Mouse (Mus musculus): ENCODE results near the gene Cry2. TPM values are rescaled to one million over a fixed set of nuclear protein-coding genes. Genes with fewer than 3 reads are reported as not detected.

Cry2 gene
- polyA plus RNA-seq, 1 experiment from 2014 or later = 46.8 TPM

DNA sequence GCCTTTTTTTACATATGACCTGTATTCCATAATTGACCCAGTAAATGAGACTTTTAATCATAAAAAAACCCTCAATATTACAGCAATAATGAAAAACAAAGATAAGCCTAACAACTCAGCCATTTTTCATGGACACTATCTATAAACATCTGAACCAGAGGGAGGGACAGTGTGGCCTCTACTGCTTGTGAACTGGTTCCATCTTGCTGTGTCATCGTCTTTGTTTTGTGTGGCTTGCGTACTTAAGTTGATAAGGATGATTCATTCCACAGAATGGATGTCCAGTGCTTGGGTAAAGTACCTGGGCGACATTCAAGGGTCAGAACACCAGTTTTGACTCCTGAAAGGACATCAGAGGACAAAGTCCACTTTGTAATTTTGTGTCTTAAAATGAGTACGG lies 3.5 kb upstream of the Cry2 start:
- Histone ChIP-seq H3K9me3 (ENCODE audit: control insufficient read depth, low read length) (no peaks in the 10 kb centered on the region), H3K9ac (replicated peaks; ENCODE audit: low read depth, low read length) (no peak overlapping the region), H3K4me1 (replicated peaks; ENCODE audit: control insufficient read depth, insufficient read depth, low read length) (peaks cover 23% of the 10 kb centered on the region), H3K4me3 (replicated peaks; ENCODE audit: low read length) (no peak overlapping the region), H3K4me2 (ENCODE audit: low read length) (no peak overlapping the region), H3K27ac (ENCODE audit: low read length) (no peak overlapping the region), H3K27me3 (replicated peaks; ENCODE audit: control insufficient read depth, insufficient read depth, low read length) (no peaks in the 10 kb centered on the region), H3K36me3 (ENCODE audit: control insufficient read depth, insufficient read depth) (no peaks in the 10 kb centered on the region)
- ATAC-seq = no peak
- 82% methylated on average over 4 of the region's 4 CpGs for WGBS

DNA sequence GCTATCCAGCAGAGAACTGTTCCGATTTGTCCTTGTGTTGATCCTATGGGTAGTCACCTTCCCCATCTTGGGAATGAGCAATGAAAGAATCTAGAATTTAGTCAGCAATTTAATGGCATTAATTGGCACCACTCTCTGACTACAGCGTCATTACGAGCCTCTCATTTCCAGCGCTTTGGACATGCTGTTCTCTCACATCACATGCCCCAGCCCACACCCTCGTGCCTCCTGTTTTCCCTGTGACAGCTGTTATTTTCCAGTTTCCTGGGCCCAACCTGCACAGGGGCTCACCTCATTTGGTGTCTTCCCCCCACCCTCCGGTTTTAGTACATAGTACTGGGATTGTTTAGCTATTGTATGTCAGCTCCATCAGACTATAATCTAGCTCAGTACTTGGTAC lies 1.2 kb upstream of the Cry2 start:
- no peak for ATAC-seq
- Histone ChIP-seq H3K9ac (replicated peaks; ENCODE audit: low read depth, low read length) (peak overlapping the region; percentile 63), H3K9me3 (ENCODE audit: control insufficient read depth, low read length) (no peaks in the 10 kb centered on the region), H3K4me3 (replicated peaks; ENCODE audit: low read length) (no peak overlapping the region; the same call in 1 of the 2 replicates), H3K27ac (ENCODE audit: low read length) (no peak overlapping the region), H3K4me2 (ENCODE audit: low read length) (peak overlapping the region; percentile 80), H3K36me3 (ENCODE audit: control insufficient read depth, insufficient read depth) (no peaks in the 10 kb centered on the region), H3K27me3 (replicated peaks; ENCODE audit: control insufficient read depth, insufficient read depth, low read length) (no peaks in the 10 kb centered on the region), H3K4me1 (replicated peaks; ENCODE audit: control insufficient read depth, insufficient read depth, low read length) (peaks cover 39% of the 10 kb centered on the region)
- WGBS = 42% methylated on average over 6 of the region's 6 CpGs

DNA sequence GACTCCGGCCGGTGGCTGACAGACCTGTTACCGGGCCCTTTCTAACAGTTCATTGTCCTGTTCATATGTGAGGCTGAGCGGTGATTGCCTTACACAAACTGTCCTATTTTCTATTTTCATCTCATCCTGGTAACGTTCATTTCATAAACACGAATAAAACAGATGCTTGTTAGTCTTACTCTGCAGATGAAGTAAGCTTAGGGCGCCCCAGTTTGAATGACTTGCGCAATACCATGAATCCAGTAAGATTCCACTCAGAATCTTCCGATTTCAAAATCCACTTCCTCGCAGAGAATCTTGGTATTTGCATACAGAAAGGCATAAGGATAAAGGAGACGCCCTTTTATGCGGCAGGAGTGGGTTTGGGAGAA lies 517 bp upstream of the Cry2 start:
- Histone ChIP-seq H3K27me3 (replicated peaks; ENCODE audit: control insufficient read depth, insufficient read depth, low read length) (no peaks in the 10 kb centered on the region), H3K9me3 (ENCODE audit: control insufficient read depth, low read length) (no peaks in the 10 kb centered on the region), H3K4me2 (ENCODE audit: low read length) (peak overlapping the region; percentile 80), H3K27ac (ENCODE audit: low read length) (peak overlapping the region; percentile 80), H3K4me3 (replicated peaks; ENCODE audit: low read length) (peak overlapping the region; percentile 65), H3K36me3 (ENCODE audit: control insufficient read depth, insufficient read depth) (no peaks in the 10 kb centered on the region), H3K4me1 (replicated peaks; ENCODE audit: control insufficient read depth, insufficient read depth, low read length) (peaks cover 39% of the 10 kb centered on the region), H3K9ac (replicated peaks; ENCODE audit: low read depth, low read length) (peak overlapping the region; percentile 63)
- no peak for ATAC-seq
- WGBS = 4% methylated on average over 12 of the region's 12 CpGs

DNA sequence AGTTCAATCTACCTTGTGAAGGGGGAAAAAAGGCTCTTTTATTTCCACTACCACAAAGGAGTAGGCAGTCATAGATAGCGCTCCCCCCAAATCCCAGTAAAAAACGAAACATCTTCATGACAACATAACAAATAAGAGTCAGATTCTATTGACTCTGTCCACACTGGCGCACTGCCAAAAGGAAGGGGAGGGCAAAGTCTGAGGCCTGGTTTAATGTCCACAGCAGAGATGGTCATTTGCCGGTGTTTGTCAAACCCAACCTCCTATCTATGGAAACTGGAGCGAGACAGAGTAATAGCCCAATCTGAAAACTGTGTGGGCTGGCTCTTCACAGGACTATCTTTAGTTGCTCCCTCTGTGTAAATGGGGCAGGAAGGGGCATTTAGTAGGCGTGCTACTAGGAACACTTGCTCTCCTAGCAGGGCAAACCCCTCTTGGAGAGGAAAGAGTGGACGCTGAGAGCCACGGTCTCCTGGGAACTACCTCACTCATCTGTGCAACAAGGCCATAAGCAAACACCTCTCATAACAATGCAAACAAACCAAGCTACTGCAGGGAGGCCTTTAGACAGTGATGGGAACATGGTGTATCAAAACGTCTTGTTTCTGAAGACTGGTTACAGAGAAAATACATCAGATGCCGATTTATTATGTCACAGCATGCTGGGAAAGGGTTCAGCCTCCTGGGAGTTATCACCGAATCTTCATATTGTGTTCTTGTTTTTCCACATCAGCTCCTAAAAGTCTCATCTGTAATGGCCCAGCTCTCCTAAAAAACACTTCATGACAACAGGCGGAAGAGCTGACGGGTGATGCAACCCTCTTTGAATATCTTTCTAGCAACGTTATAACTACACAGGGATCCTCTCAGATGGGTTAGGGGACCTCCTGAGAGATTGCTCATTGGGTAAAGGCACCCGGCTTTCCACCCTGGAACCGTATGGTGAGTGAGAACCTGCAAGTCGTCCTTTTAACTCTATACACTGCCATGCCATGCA lies 1.2 kb downstream of the Cry2 start:
- ATAC-seq = no peak
- 39% methylated on average over 17 of the region's 17 CpGs for WGBS
- peak overlapping the region; percentile 65 for H3K4me2 ChIP-seq (ENCODE audit: low read length)
- H3K4me1 ChIP-seq (replicated peaks; ENCODE audit: control insufficient read depth, insufficient read depth, low read length) = peaks cover 47% of the 10 kb centered on the region
- no peaks in the 10 kb centered on the region for H3K36me3 ChIP-seq (ENCODE audit: control insufficient read depth, insufficient read depth)
- H3K27ac ChIP-seq (ENCODE audit: low read length) = peak overlapping the region; percentile 73; the same call in 1 of the 2 replicates
- H3K4me3 ChIP-seq (replicated peaks; ENCODE audit: low read length) = peak overlapping the region; percentile 65
- H3K9me3 ChIP-seq (ENCODE audit: control insufficient read depth, low read length) = no peaks in the 10 kb centered on the region
- no peaks in the 10 kb centered on the region for H3K27me3 ChIP-seq (replicated peaks; ENCODE audit: control insufficient read depth, insufficient read depth, low read length)
- peak overlapping the region; percentile 72 for H3K9ac ChIP-seq (replicated peaks; ENCODE audit: low read depth, low read length)

DNA sequence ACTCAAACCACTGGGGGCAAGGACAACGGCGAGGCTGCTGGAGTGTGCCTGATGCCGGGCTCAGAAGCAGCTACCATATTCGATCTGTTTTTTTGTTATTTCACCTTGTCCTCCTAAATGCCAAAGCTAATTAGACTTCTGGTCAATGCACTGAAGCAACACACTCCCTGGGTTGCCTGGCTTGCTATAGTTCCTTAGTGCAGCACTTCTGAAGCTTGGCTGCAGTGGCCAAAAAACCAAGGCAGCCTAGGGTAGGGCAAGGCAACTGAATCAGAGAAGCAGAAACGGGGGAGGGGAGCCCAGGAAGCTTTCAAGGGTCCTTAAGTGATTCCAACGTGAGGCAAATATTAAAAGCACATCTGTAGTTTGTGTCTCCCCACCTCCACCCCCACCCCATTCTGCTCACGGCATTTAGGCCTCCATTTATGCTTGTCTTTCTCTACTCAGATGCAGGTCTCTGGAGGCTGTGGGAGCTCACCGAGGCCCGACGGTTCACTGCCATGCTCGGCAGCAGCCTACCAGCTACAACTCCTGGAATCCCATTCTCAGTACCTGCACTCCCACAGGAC lies 2.1 kb downstream of the Cry2 start:
- H3K36me3 ChIP-seq (ENCODE audit: control insufficient read depth, insufficient read depth) = no peaks in the 10 kb centered on the region
- WGBS = 20% methylated on average over 11 of the region's 11 CpGs
- H3K4me3 ChIP-seq (replicated peaks; ENCODE audit: low read length) = peak overlapping the region; percentile 65
- ATAC-seq = no peak
- H3K27ac ChIP-seq (ENCODE audit: low read length) = peak overlapping the region; percentile 73
- no peaks in the 10 kb centered on the region for H3K27me3 ChIP-seq (replicated peaks; ENCODE audit: control insufficient read depth, insufficient read depth, low read length)
- H3K9me3 ChIP-seq (ENCODE audit: control insufficient read depth, low read length) = no peaks in the 10 kb centered on the region
- H3K4me2 ChIP-seq (ENCODE audit: low read length) = peak overlapping the region; percentile 65
- peaks cover 51% of the 10 kb centered on the region for H3K4me1 ChIP-seq (replicated peaks; ENCODE audit: control insufficient read depth, insufficient read depth, low read length)
- H3K9ac ChIP-seq (replicated peaks; ENCODE audit: low read depth, low read length) = peak overlapping the region; percentile 72

DNA sequence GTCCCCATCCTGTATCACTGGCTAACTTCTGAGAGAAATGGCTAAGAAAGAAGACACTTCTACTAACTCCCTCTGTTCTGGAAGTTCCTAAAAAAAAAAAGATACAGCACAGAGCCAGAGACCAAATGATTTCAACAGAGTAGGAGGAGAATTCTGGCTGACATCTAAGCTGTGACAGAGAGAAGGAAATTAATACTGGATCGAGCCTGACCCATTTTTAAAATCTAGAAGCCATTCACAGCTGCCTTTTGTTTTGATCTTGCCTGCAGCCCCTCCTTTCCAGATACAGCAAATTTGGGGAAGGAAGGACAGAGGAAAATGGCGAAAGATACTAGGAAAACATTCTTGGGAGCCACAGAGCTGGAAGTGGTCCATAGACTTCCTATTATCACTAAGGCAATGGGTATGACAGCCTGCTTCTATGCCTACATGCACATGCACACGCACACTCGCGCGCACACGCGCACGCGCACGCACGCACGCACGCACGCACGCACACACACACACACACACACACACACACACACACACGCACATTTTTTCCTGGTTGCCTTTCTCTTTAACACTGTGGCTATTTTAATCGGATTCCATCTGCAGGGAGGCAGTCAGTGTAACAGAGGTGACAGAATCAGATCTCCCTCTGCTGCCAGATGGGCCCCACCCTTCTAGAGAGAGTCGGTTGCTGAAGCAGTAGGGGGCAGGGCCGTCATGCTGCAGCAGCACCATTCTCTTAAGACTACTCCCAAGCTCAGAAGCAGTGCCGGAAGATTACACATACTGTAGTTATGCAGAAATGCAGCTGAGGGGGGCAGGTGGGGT lies 2.9 kb downstream of the Cry2 start:
- peak; percentile 39 for ATAC-seq
- H3K27me3 ChIP-seq (replicated peaks; ENCODE audit: control insufficient read depth, insufficient read depth, low read length) = no peaks in the 10 kb centered on the region
- H3K9me3 ChIP-seq (ENCODE audit: control insufficient read depth, low read length) = no peaks in the 10 kb centered on the region
- no peaks in the 10 kb centered on the region for H3K36me3 ChIP-seq (ENCODE audit: control insufficient read depth, insufficient read depth)
- peak overlapping the region; percentile 65 for H3K4me3 ChIP-seq (replicated peaks; ENCODE audit: low read length)
- peak overlapping the region; percentile 65 for H3K4me2 ChIP-seq (ENCODE audit: low read length)
- peaks cover 57% of the 10 kb centered on the region for H3K4me1 ChIP-seq (replicated peaks; ENCODE audit: control insufficient read depth, insufficient read depth, low read length)
- peak overlapping the region; percentile 73 for H3K27ac ChIP-seq (ENCODE audit: low read length)
- WGBS = 51% methylated on average over 21 of the region's 21 CpGs
- peak overlapping the region; percentile 72 for H3K9ac ChIP-seq (replicated peaks; ENCODE audit: low read depth, low read length)

DNA sequence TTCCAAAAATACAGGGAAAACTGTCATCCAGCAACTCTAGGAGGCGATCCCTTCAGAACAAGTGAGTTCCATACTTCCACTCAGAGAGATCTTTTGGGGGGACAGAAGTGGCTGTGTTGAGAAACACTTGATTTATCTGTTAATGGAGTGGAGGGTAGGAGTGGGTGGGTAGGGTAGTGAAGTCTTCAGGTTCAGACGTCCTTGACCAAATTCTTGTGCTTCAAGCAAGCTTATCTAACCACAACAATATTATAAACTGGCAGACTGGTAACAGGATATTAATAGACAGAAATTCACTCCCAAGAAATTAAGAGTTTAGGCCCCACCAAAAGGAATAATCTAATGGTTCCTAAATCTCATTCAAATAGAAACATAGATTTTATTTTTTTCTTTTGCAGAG lies 3.8 kb downstream of the Cry2 start:
- H3K27me3 ChIP-seq (replicated peaks; ENCODE audit: control insufficient read depth, insufficient read depth, low read length) = no peaks in the 10 kb centered on the region
- no peak overlapping the region for H3K9ac ChIP-seq (replicated peaks; ENCODE audit: low read depth, low read length)
- H3K4me3 ChIP-seq (replicated peaks; ENCODE audit: low read length) = no peak overlapping the region
- no peaks in the 10 kb centered on the region for H3K9me3 ChIP-seq (ENCODE audit: control insufficient read depth, low read length)
- H3K4me2 ChIP-seq (ENCODE audit: low read length) = no peak overlapping the region
- H3K27ac ChIP-seq (ENCODE audit: low read length) = no peak overlapping the region
- WGBS = 89% methylated on average over 2 of the region's 2 CpGs
- no peaks in the 10 kb centered on the region; the same call in 1 of the 2 replicates for H3K36me3 ChIP-seq (ENCODE audit: control insufficient read depth, insufficient read depth)
- ATAC-seq = no peak
- H3K4me1 ChIP-seq (replicated peaks; ENCODE audit: control insufficient read depth, insufficient read depth, low read length) = peaks cover 64% of the 10 kb centered on the region

DNA sequence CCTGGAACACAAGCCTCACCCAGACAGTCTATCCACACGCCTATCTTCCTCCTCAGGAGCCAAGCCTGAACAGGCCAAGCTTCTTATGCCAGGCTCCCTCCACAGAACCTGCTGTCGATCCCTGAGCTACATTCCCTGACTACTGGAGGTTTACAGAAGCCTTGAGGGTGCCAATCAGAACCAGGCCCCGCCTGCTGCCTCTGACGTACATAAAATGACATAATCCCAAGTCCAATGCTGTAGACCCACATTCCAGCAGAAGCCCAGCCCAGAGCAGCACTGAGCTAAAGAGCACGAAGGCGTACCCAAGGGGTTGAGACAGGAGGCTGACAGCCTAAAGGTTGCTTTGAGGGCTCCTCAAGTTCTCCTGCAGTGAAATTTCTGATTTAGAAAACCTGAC lies 6.0 kb downstream of the Cry2 start:
- Histone ChIP-seq H3K4me2 (ENCODE audit: low read length) (no peak overlapping the region), H3K4me1 (replicated peaks; ENCODE audit: control insufficient read depth, insufficient read depth, low read length) (peaks cover 72% of the 10 kb centered on the region), H3K36me3 (ENCODE audit: control insufficient read depth, insufficient read depth) (peaks cover 4% of the 10 kb centered on the region; the same call in 1 of the 2 replicates), H3K9ac (replicated peaks; ENCODE audit: low read depth, low read length) (no peak overlapping the region), H3K4me3 (replicated peaks; ENCODE audit: low read length) (no peak overlapping the region), H3K9me3 (ENCODE audit: control insufficient read depth, low read length) (no peaks in the 10 kb centered on the region), H3K27ac (ENCODE audit: low read length) (0 out of 2 replicates have a peak overlapping the region, but pooled peaks have one; percentile 9), H3K27me3 (replicated peaks; ENCODE audit: control insufficient read depth, insufficient read depth, low read length) (no peaks in the 10 kb centered on the region)
- ATAC-seq = peak; percentile 34
- WGBS = 33% methylated on average over 6 of the region's 6 CpGs

DNA sequence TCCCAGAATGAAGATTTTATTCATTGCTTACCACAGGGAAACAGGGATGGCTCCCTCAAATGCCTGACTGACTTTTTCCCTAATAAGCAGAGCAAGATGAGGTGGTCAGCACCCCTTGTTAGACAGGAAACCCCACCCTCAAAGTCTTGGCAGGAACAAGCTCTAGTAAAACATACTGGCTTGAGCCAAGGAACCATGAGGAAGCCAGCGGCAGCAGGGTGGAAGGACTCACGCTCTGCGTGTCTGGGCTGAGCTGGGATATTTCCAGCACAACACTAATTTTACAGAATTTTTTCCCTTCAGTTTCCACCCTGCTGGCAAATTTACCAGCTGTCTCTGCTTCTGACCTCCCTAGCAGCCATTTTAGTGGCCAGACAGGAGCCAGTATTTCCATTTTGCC lies 7.4 kb downstream of the Cry2 start:
- Histone ChIP-seq H3K9me3 (ENCODE audit: control insufficient read depth, low read length) (no peaks in the 10 kb centered on the region), H3K4me3 (replicated peaks; ENCODE audit: low read length) (no peak overlapping the region), H3K27ac (ENCODE audit: low read length) (0 out of 2 replicates have a peak overlapping the region, but pooled peaks have one; percentile 20), H3K36me3 (ENCODE audit: control insufficient read depth, insufficient read depth) (peaks cover 13% of the 10 kb centered on the region; the same call in 1 of the 2 replicates), H3K27me3 (replicated peaks; ENCODE audit: control insufficient read depth, insufficient read depth, low read length) (no peaks in the 10 kb centered on the region), H3K4me2 (ENCODE audit: low read length) (no peak overlapping the region), H3K4me1 (replicated peaks; ENCODE audit: control insufficient read depth, insufficient read depth, low read length) (peaks cover 57% of the 10 kb centered on the region), H3K9ac (replicated peaks; ENCODE audit: low read depth, low read length) (no peak overlapping the region)
- WGBS = 72% methylated on average over 3 of the region's 3 CpGs
- no peak for ATAC-seq
